Mouse (Mus musculus) CD4-positive helper T cell, adult 2 months (primary cell): ENCODE measurements around the gene Pcdh8.

Source experiments
- DNase-seq: peaks from one replicate; pipeline ENCODE4 v3.0.0-alpha.2; 2012; ENCODE audit warnings: low read depth, missing footprints, low spot score

Gene Pcdh8

GRCm38 (mm10) chr14:79754157-79754556 lies 17.0 kb downstream of the Pcdh8 start:
- no peak for DNase-seq

GRCm38 (mm10) chr14:79753733-79754132 lies 17.4 kb downstream of the Pcdh8 start:
- no peak for DNase-seq

DNA sequence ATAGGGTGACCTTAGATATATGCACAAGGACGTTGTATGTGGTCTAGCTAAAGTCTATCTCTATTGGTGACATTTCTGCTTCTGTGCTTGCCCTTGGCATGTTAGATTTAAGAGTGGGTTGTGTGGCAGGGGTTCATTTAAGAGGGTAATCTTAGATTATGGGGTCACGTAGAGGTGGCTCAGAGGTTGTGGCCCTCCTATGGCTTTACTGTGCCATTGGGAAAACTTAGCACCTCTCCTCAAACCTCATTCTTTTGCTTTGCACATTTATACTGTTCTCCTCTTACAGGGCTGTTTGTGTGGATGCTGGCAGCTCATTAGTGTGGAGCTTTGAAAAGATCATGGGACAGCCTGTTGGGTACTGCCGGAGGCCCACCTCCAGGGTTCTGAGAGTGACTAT lies 30.6 kb downstream of the Pcdh8 start:
- no peak for DNase-seq

DNA sequence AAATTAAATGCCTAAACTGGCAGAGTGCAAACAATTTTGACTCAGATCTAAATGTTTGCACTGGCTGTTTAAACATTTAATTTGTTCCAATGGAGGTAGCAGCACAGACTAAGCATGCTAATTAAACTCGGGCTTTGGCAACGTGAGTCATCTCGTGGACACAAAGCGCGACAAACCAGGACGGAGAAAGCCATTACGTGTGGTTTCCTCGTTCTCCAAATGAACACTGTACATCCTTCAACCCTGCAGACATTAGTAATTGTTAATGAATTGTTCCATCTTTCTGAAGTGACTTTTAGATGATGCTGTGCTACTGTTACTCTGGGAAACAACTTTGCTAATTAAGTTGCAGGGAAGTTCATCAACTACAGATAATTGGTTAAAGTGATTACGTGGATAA lies 32.7 kb downstream of the Pcdh8 start:
- DNase-seq = no peak

- no peak for DNase-seq
These were observed 33.3 kb downstream of the Pcdh8 start for GRCm38 (mm10) chr14:79737642-79738379.

DNA sequence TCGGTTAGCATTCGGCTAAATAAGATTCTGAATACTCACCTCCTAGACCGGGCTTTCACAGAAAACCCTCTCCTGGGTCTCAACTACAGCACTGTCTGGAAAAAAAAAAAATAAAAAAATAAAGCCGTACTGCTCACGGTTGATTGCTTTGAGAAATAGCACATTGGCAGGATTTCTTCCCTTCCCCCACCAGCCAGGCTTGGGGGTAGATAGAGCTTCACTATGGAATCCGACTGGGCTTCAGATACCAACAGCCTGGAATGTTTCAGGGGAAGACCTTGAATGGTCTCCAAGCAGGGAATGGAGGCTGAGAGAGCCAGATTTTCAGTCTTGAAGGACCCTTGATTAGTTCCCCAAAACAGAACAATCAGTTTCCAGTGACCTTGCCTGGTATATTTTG lies 34.3 kb downstream of the Pcdh8 start:
- DNase-seq = no peak

- no peak for DNase-seq
These were observed 37.6 kb downstream of the Pcdh8 start for GRCm38 (mm10) chr14:79733501-79733900.

DNA sequence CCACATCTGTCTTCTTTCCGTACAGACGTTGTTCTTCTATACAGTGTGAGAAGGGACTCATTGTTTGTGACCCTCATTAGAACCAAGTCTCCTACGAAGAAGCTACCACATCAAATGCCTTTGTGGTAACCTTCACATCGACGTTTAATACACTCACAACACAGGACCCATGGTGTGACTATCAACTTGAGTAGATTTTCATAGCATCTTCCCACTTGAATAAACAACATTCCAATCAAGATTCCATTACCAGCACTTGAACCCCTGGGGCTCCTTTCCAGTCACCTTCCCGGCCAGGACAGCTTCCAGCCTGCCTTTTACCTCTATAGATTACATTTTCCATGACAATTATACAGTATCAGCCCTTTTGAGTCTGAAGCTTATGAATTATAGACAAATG lies 42.3 kb downstream of the Pcdh8 start:
- no peak for DNase-seq

DNA sequence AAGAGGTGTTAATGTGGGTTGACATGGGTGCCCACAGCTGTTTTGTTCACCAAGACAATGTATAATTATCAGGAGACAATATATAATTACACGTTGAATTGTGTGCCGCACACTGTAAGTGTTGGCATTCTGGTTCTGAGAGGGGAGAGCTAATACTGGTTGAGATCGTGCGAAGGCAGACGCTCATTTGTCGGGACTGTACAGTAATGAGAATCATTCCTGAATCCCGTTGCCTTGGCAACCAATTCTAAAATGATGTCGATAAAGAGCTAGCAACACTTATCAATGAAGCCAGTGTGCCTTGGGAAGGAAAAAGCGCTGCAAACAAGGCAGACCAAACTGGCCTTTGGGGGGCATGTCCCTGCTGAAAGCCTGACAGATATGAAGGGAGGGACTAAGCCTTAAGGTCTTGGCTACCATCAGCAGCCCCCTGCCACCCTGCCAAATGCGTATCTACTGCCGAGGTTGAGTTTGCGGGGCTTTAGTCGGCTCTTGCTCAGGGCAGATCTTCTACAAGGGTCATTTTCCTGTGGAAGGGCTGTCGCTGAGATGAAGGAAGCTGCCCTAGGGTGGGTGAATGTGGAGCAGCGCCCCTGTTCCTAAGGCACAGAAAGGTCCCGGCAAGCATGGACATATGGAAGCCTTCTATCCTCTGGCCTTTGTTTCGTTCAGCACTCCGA lies 47.0 kb downstream of the Pcdh8 start:
- no peak for DNase-seq

GRCm38 (mm10) chr14:79722228-79722627 lies 48.9 kb downstream of the Pcdh8 start:
- DNase-seq = no peak
